Mouse (Mus musculus) frontal cortex, adult 2 months (tissue): ENCODE results near the gene Cdk6. TPM values are rescaled to one million over a fixed set of nuclear protein-coding genes. Genes with fewer than 3 reads are reported as not detected.
"Not testable (repeated sequence)": the region's sequence is repeated elsewhere in the genome, so short reads cannot be mapped to it uniquely, and the experiment has no call there.

Source experiments
- DNase-seq, 2 experiments: peaks; one replicate each; pipeline ENCODE4 v3.0.0; 2022; ENCODE audit warnings: low spot score in 1 of 2; ENCODE audit errors: extremely low spot score in 1 of 2
- polyA plus RNA-seq: library from polyadenylated mRNA; depleted of rRNA; stranded (reverse); fragments of >200 nt; gene quantifications from 2 replicates; pipeline ENCODE4 v1.2.3, GENCODE M21; 2012

Gene Cdk6
- polyA plus RNA-seq, 1 experiment: 1.7 TPM

DNA sequence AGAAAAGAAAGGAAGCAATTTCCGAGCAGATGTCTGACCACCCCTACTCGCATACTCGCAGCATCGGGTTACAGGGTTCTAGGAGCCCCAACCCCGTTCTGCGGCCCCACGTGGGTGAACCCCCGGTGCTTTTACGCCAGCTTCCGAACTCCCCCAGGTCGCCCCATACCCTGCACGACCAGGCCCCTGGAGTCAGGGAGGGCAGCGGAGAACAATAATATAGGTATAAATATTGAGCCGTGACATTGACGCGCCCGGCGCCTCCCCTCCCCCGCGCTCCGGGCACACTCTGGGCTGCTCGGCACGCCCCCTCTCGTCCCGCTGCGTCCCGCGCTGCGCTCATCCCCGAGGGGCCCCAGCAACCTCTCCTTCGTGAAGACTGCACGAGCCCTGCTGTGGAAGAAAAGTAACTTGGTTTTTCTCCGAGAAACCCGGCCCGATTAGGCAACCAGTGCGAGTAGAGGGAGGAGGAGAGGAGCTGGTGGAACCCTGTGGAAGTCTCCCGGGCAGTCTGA, 2.3 kb downstream of the Cdk6 start:
- peak in 1 of 2 experiments; percentile 28 for DNase-seq

DNA sequence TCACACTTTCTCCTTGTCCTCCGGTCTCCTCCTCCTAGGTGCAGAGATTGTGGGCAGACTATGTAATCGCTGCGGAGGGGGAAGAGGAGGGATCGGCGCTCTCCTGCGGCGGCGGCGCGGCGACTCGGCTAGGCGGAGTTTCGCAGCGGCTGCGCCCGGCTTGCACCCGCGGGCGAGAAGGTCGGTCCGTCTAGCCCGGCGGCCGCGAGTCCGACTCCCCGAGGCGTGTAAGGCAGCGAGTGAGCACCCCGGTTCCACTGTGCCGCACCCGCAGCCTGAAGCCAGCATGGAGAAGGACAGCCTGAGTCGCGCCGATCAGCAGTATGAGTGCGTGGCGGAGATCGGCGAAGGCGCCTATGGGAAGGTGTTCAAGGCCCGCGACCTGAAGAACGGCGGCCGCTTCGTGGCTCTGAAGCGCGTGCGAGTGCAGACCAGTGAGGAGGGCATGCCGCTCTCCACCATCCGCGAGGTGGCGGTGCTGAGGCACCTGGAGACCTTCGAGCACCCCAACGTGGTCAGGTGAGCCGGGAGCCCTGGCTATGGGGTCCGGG, 2.9 kb downstream of the Cdk6 start:
- peak in 1 of 2 experiments; percentile 78 for DNase-seq

DNA sequence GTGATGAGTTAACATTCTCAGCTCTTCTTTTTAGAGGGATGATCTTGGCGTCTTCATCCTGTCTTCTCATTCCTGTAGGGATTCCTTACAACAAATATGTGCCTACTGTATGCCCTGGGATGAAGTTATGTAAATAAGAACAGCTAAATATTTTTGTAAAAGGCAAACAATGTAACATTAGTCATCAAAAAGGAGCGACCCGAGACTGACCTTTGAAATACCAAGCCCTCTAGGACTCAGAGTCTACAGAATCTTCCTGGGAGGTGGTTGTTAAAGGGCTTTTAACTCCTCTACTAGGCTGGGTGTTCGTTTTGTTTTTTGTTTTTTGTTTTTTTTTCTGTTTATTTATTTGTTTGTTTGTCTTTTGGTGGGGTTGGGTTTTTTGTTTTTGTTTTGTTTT, 4.3 kb downstream of the Cdk6 start:
- DNase-seq: not testable (repeated sequence)

- not testable (repeated sequence) for DNase-seq
These were observed 8.1 kb downstream of the Cdk6 start for GRCm38 (mm10) chr5:3349393-3349792.

GRCm38 (mm10) chr5:3351836-3352235, 10.6 kb downstream of the Cdk6 start:
- DNase-seq: not testable (repeated sequence)

GRCm38 (mm10) chr5:3352314-3352713, 11.0 kb downstream of the Cdk6 start:
- DNase-seq: no peak

DNA sequence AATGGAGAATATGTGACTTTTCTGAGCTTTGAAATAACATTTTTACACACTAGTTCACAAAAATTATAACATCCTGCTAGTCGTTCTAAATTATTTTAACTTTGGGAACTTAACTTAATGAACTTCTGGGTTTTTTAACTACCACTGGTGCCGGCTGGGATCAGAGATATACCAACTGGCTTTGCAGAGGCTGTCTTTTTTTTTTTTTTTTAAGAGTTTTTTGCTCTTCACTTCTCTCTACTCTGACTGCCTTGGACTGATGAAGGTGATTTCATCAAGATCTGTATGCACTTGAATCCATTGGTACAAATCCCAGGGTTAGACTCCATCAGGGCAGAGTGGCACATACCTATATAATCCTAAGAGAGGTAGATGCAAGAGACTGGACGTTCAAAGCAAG, 11.5 kb downstream of the Cdk6 start:
- no peak for DNase-seq

GRCm38 (mm10) chr5:3354307-3354706, 13.0 kb downstream of the Cdk6 start:
- DNase-seq: no peak

DNA sequence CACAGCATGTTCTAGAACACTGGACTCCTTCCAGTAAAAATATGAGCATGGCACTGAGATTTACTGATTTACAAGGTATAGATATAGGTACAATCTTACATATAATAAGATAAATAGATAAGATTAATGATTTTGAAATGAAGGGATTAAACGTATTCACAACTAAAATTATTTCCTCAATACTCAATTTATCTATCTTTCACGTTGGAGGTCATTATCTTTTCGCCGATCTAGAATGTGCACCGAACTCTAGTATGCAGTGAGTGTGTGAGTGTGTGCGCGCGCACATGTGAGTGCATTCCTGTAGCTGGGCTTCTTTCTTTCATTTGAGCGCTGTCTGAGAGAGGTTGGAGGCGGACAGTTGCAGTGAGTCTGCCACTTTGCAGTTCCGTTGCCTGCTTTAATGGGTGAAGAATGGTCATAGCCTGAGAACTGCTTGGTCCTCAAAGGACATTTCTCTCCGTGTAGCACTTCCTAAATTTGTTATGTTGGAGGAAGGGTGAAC, 13.8 kb downstream of the Cdk6 start:
- DNase-seq: no peak

DNA sequence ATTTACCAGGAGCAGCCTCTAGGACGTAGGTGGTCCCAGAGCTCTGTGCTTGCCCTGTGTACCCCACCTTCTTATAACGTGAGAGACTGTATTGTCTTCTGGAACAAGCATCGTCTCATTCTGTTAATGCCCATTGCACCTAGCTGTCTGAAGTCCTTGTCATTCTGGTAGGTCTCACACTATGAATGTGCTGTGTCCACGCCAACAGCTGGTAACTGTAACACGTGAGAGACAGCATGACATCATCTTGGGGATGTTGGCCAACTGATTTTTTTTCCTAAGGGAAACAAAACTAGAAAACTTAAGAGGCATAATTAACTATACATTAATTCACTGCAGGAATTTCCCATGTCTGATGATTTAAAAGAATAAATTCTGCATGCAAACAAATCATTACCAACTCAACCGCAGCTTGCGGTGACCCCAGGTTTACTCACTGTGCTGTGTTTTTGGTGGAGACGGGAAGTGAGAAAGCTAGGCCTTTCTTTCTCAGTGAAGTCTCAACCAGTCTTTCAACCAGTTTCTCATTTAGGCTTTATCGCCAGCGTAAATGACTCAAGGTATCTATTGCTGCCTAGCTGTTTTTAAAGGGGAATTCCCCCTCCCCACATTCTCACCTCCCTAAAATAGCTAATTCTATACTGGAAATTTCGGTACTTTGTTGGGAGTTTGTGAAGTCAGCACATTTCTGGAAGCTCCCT, 14.4 kb downstream of the Cdk6 start:
- no peak for DNase-seq

DNA sequence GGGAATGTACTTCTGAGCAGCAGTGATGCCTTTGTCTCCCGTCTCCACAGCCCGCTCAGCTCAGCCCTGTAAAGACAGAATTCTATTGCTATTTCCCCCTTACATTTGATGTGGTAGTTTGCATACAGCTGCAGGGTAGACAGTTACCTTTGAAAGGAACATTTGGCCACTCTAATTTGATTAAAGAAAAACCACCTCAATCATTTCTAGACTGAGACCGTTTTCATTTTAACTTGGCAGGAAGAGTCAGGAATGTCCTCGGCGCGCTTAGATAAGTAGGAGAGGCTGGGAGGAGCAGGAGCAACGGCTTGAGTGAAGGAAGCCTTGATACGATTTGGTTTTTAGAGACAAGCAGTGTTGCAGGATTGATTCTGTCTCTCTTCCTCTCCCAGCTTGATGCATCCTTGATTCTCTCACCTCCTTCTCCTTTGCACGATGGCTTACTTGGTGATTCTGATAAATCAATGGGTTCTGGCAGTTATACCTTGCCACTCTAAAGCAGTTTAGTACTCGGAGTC, 15.0 kb downstream of the Cdk6 start:
- DNase-seq: no peak

GRCm38 (mm10) chr5:3357496-3357895, 16.2 kb downstream of the Cdk6 start:
- no peak for DNase-seq

GRCm38 (mm10) chr5:3358687-3359520, 17.6 kb downstream of the Cdk6 start:
- no peak for DNase-seq

DNA sequence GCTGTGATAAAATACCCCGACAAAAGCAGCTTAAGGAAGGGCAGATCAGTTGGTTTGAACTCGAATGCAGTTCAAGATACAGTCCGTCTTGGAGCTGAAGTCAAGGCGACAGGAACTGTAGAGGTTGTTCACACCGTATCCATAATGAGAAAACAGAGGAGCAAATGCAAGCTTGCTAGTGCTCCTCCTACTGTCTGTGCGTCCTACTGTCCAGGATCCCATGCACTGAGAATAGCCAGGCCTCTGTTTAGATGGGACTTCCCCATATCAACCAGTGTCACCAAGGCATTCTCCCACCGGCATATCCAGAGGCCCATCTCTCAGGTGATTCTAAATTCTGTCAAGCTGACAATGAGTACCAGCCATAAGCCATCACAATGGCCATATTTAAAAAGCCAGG, 18.6 kb downstream of the Cdk6 start:
- no peak for DNase-seq

GRCm38 (mm10) chr5:3361252-3361651, 20.0 kb downstream of the Cdk6 start:
- no peak for DNase-seq

DNA sequence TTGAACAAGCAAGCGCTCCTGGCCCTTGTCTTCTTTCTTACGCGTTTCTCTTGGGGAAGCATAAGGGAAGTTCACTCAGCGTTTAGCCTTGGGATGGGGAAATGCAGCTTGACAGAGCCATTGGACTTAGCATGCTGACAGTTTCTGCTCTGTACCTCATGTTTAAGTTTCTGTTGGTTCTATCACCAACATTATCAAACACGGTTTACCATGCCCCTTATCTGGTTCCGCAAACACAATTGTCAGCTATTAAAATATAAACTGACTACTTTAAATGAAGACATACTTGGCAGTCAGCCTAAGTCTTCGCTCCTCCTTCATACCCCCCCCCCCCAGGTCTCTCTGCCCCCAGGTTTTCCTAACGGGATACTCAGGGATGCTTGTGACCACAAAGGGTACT, 20.8 kb downstream of the Cdk6 start:
- no peak for DNase-seq

DNA sequence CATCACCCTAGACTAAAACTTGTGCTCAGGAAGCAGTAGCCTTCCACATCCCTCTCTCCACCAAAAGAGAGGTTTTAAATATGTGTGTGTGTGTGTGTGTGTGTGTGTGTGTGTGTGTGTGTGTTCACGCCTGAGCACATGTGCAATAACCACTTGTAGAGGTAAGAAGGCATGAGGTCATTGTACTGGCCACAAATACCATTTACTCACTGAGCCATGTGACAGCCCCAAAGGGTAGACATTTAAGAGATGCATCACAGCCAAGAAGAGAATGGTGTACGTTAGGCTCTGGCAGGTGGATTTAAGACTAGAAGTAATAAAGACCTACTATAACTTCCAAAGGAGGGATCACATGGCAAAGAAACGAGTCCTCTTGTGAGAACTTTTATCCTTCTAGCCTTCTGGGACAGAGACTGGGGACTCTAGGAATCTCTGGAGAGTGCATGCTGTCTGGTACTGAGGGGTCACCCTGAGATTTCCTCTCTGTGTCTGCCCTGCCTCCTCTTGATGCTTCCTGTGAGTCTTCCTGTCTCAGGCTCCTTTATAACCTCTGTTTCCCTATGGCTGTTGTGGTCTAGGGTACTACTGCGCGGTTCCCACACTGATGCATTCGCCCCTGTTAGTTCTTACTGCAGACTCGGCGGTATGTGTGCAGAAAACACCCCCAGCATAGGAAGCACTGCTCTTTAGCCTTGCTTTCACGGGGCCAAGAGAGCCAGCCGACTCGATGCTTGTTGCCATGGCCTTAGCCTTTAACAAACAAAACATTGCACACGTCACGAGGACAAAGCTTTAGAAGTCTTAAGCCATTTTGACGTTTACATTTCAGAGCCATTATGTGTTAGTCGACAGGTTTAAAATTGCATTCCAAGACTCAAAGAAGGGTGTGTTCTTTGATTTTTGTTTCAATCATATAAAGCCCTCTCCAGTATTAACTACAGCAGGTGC, 22.0 kb downstream of the Cdk6 start:
- DNase-seq: no peak

DNA sequence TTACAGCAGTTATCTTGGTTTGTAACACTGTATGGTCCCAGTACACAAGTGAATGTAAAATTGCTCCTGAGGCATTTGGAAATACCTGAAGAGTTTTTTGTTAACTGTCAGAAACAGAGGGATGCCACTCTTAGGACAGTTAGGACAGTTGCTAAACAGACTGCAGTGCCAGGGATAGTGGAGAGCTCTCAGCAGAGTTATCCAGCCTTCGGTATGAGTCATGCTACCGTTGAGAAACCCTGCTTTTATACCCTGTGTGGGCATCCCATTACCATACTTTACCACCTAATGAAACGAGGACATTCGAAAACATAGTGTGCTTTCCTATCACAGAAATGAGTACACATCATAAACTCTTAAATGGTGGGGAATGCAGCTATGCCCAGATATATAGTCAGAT, 25.8 kb downstream of the Cdk6 start:
- no peak for DNase-seq

DNA sequence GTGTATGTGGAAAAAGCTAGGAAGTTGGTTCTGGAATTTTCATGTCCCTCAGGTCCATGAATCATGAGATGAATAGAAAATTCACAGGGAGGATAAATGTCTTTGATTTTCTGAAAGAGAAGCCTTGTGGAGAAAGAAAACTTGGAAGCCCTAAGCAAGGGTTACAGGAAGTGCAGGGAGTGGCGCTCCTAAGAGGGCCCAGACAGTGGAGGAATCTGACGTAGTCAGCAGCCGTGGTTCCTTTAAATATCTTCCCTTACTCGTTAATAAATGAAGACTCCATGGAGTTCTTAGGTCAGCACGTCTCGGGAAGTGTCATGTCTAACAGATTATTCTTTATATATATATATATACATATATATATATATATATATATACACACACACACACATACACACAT, 28.0 kb downstream of the Cdk6 start:
- no peak for DNase-seq

- no peak for DNase-seq
These were observed 29.9 kb downstream of the Cdk6 start for GRCm38 (mm10) chr5:3371212-3371611.
